17 mouse cellular contexts compared by ENCODE assay signal in genomic region chr16:57851854-57852253, GRCm38 (mm10).
DNase-seq lines count a peak whose midpoint lies in the region; ATAC-seq and TF ChIP-seq lines count a peak whose summit lies in the region.
"Had no signal": no experiment of that assay in that cellular context is flagged by ENCODE, and none has a peak within 500 bp of the region (broad histone marks: within the 10 kb centered on the region; RNA-seq: fewer than 3 reads in every experiment).

No protein-coding gene starts in this region.

- TF ChIP-seq CTCF in hindbrain, postnatal 0 days (IDR thresholded peaks at IDR 0.05; ENCODE audit: low read depth): peak; percentile 35
- TF ChIP-seq CTCF in Patski (IDR thresholded peaks at IDR 0.05): peak; percentile 51

- no peak overlapping the region for H3K4me2 ChIP-seq in hindbrain, postnatal 0 days (ENCODE audit: low read depth, low read length)
- H3K4me2 ChIP-seq in hindbrain, embryonic 12.5 days (replicated peaks): no peak overlapping the region
- no peak overlapping the region for H3K4me2 ChIP-seq in intestine, embryonic 15.5 days (replicated peaks)
- H3K4me2 ChIP-seq: embryonic facial prominence, embryonic 12.5 days; hindbrain, embryonic 13.5 days; midbrain, embryonic 15.5 days had no signal

- 47% methylated on average over 2 of the region's 2 CpGs for WGBS in hindbrain, postnatal 0 days
- 58% methylated on average over 2 of the region's 2 CpGs for WGBS in hindbrain, embryonic 12.5 days
- 49% methylated on average over 2 of the region's 2 CpGs for WGBS in intestine, embryonic 15.5 days

- in situ Hi-C loops in Patski (cut with MboI; ENCODE audit: low pct_unique_long_range_greater_than_20kb): no loop called here

- CTCF ChIA-PET in Patski (lab: Charles Lee): no interaction called here

- no peaks in the 10 kb centered on the region for H3K9me3 ChIP-seq in hindbrain, postnatal 0 days (ENCODE audit: low read length)
- H3K9me3 ChIP-seq in hindbrain, embryonic 12.5 days (replicated peaks): no peaks in the 10 kb centered on the region
- no peaks in the 10 kb centered on the region for H3K9me3 ChIP-seq in intestine, embryonic 15.5 days
- H3K9me3 ChIP-seq: embryonic facial prominence, embryonic 12.5 days; hindbrain, embryonic 13.5 days; midbrain, embryonic 15.5 days had no signal

- no peak overlapping the region for H3K4me3 ChIP-seq in hindbrain, postnatal 0 days (ENCODE audit: low read length)
- H3K4me3 ChIP-seq in hindbrain, embryonic 12.5 days: no peak overlapping the region
- no peak overlapping the region for H3K4me3 ChIP-seq in intestine, embryonic 15.5 days (replicated peaks)
- H3K4me3 ChIP-seq: embryonic facial prominence, embryonic 12.5 days; hindbrain, embryonic 13.5 days; midbrain, embryonic 15.5 days had no signal

- H3K36me3 ChIP-seq in hindbrain, postnatal 0 days (ENCODE audit: insufficient read depth, low read length): no peaks in the 10 kb centered on the region
- H3K36me3 ChIP-seq in hindbrain, embryonic 12.5 days: no peaks in the 10 kb centered on the region
- H3K36me3 ChIP-seq in intestine, embryonic 15.5 days: no peaks in the 10 kb centered on the region
- H3K36me3 ChIP-seq: embryonic facial prominence, embryonic 12.5 days; hindbrain, embryonic 13.5 days; midbrain, embryonic 15.5 days had no signal

- H3K9ac ChIP-seq in hindbrain, postnatal 0 days (replicated peaks; ENCODE audit: low read length): no peak overlapping the region
- no peak overlapping the region for H3K9ac ChIP-seq in hindbrain, embryonic 12.5 days
- no peak overlapping the region for H3K9ac ChIP-seq in intestine, embryonic 15.5 days
- H3K9ac ChIP-seq: embryonic facial prominence, embryonic 12.5 days; hindbrain, embryonic 13.5 days; liver, postnatal 0 days; midbrain, embryonic 15.5 days had no signal

- H3K27ac ChIP-seq in hindbrain, postnatal 0 days: no peak overlapping the region
- no peak overlapping the region for H3K27ac ChIP-seq in hindbrain, embryonic 12.5 days
- no peak overlapping the region for H3K27ac ChIP-seq in intestine, embryonic 15.5 days
- H3K27ac ChIP-seq: embryonic facial prominence, embryonic 12.5 days; hindbrain, embryonic 13.5 days; midbrain, embryonic 15.5 days had no signal

- no peak for ATAC-seq in hindbrain, postnatal 0 days
- ATAC-seq in hindbrain, embryonic 12.5 days (ENCODE audit: low FRiP score): no peak
- ATAC-seq in Patski: no peak
- no peak for ATAC-seq in intestine, embryonic 15.5 days
- ATAC-seq: forebrain, embryonic 16.5 days; liver, postnatal 0 days; midbrain, embryonic 15.5 days had no signal

- POLR2A ChIA-PET in Patski (lab: Charles Lee): no interaction called here

- no peaks in the 10 kb centered on the region for H3K27me3 ChIP-seq in hindbrain, postnatal 0 days (ENCODE audit: insufficient read depth, low read length)
- H3K27me3 ChIP-seq in hindbrain, embryonic 12.5 days: no peaks in the 10 kb centered on the region
- no peaks in the 10 kb centered on the region for H3K27me3 ChIP-seq in Patski
- H3K27me3 ChIP-seq in intestine, embryonic 15.5 days (replicated peaks): no peaks in the 10 kb centered on the region
- H3K27me3 ChIP-seq: embryonic facial prominence, embryonic 12.5 days; hindbrain, embryonic 13.5 days; midbrain, embryonic 15.5 days had no signal

- no peak for DNase-seq in hindbrain, postnatal 0 days (ENCODE audit: low spot score)
- DNase-seq in lung, postnatal 36 days: peak; percentile 3
- no peak for DNase-seq in lung, postnatal 4 days
- DNase-seq in Patski (ENCODE audit: low read depth, low spot score): no peak
- DNase-seq in urinary bladder, adult 2 months (ENCODE audit: low spot score): no peak
- DNase-seq: cerebellum, postnatal 36 days; kidney, adult 11 months; kidney, postnatal 25 days; liver; liver, postnatal 0 days; thymus, adult 18-20 months had no signal

- no peaks in the 10 kb centered on the region for H3K4me1 ChIP-seq in hindbrain, postnatal 0 days (ENCODE audit: insufficient read depth, low read length)
- no peaks in the 10 kb centered on the region for H3K4me1 ChIP-seq in hindbrain, embryonic 12.5 days
- no peaks in the 10 kb centered on the region for H3K4me1 ChIP-seq in intestine, embryonic 15.5 days (replicated peaks)
- H3K4me1 ChIP-seq: embryonic facial prominence, embryonic 12.5 days; hindbrain, embryonic 13.5 days; midbrain, embryonic 15.5 days had no signal
